Mouse (Mus musculus) limb, embryonic 13.5 days (tissue): ENCODE measurements around the gene Ccnl2. TPM values are rescaled to one million over a fixed set of nuclear protein-coding genes. Genes with fewer than 3 reads are reported as not detected.

Experiments used
- ATAC-seq: fragments of 200-750 bp; cut with Nextera tagmentation; 2 replicates; pipeline ENCODE4 v1.8.0; 2017; ENCODE audit warnings: low read depth, moderate number of reproducible peaks, moderate TSS enrichment; ENCODE audit not compliant: low FRiP score
- H3K27ac ChIP-seq: fragments of 300-500 bp; sonication (generic); 2 replicates; pipeline ENCODE4 v1.5.1; 2015; ENCODE audit warnings: inconsistent platforms, mild to moderate bottlenecking, moderate library complexity
- H3K27me3 ChIP-seq: fragments of 300-500 bp; sonication (generic); 2 replicates; pipeline ENCODE4 v1.6.1; 2015; ENCODE audit warnings: mild to moderate bottlenecking, inconsistent platforms
- H3K36me3 ChIP-seq: fragments of 300-500 bp; sonication (generic); 2 replicates; pipeline ENCODE4 v1.6.1; 2015; ENCODE audit warnings: inconsistent platforms, mild to moderate bottlenecking, moderate library complexity
- H3K4me1 ChIP-seq: fragments of 300-500 bp; sonication (generic); 2 replicates; pipeline ENCODE4 v1.6.1; 2015; ENCODE audit warnings: inconsistent platforms
- H3K4me2 ChIP-seq: fragments of 300-500 bp; sonication (generic); replicated peaks from 2 replicates; pipeline ENCODE4 v1.6.1; 2015; ENCODE audit warnings: inconsistent platforms, mild to moderate bottlenecking, moderate library complexity
- H3K4me3 ChIP-seq: fragments of 300-500 bp; sonication (generic); 2 replicates; pipeline ENCODE4 v1.5.1; 2015; ENCODE audit warnings: moderate library complexity, mild to moderate bottlenecking, inconsistent platforms
- H3K9ac ChIP-seq: fragments of 300-500 bp; sonication (generic); 2 replicates; pipeline ENCODE4 v1.6.1; 2015; ENCODE audit warnings: mild to moderate bottlenecking, inconsistent platforms
- H3K9me3 ChIP-seq: fragments of 300-500 bp; sonication (generic); 2 replicates; pipeline ENCODE4 v1.6.1; 2016; ENCODE audit warnings: inconsistent platforms
- WGBS: fragments of 180-500 bp; shearing (Covaris S2); methylation state at CpG from one replicate; pipeline ENCODE4 v1.1.7; 2015; 5-methylcytosine and 5-hydroxymethylcytosine counted together
- polyA plus RNA-seq: library from polyadenylated mRNA; unstranded; fragments of >200 nt; fragmentation: Nextera tagmentation; extraction: Ambion mirVana; gene quantifications from 2 replicates; pipeline ENCODE4 v1.2.1, GENCODE M21; 2015

Ccnl2 gene
- polyA plus RNA-seq, 1 experiment from 2014 or later: 231 TPM

- no peak overlapping the region for H3K4me3 ChIP-seq
- H3K4me2 ChIP-seq: no peak overlapping the region
- H3K9me3 ChIP-seq: no peaks in the 10 kb centered on the region
- no peaks in the 10 kb centered on the region for H3K36me3 ChIP-seq
- H3K27ac ChIP-seq: no peak overlapping the region
- no peak for ATAC-seq
- H3K27me3 ChIP-seq: peaks cover 5% of the 10 kb centered on the region; the same call in 1 of the 2 replicates
- 66% methylated on average over 24 of the region's 24 CpGs for WGBS
- no peaks in the 10 kb centered on the region for H3K4me1 ChIP-seq
- no peak overlapping the region; the same call in 1 of the 2 replicates for H3K9ac ChIP-seq
These were observed 20.9 kb upstream of the Ccnl2 start for GRCm38 (mm10) chr4:155791240-155791933.

- H3K4me2 ChIP-seq: no peak overlapping the region
- no peak for ATAC-seq
- H3K36me3 ChIP-seq: no peaks in the 10 kb centered on the region
- WGBS: 75% methylated on average over 2 of the region's 2 CpGs
- H3K9ac ChIP-seq: no peak overlapping the region
- no peaks in the 10 kb centered on the region for H3K4me1 ChIP-seq
- H3K4me3 ChIP-seq: no peak overlapping the region
- H3K9me3 ChIP-seq: no peaks in the 10 kb centered on the region
- H3K27ac ChIP-seq: no peak overlapping the region
- peaks cover 5% of the 10 kb centered on the region; the same call in 1 of the 2 replicates for H3K27me3 ChIP-seq
These were observed 18.6 kb upstream of the Ccnl2 start for GRCm38 (mm10) chr4:155793730-155794129.

DNA sequence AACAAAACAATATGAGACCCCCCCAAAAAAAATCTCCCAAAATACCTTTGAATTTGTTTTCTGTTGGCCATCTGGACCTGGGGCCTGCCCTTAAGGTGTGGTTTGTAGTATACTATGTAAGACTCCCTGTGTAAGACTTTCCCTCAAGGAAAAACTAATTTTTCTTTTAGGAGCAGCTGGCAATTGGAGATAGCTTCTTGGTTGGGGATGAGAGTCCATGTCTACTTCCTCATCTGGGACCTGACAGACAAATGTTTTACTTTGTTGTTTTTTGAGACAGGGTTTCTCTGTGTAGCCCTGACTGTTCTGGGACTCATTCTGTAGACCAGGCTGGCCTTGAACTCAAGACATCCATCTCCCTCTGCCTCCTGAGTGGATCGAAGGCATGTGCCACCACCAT is 10.2 kb upstream of the Ccnl2 start:
- Histone ChIP-seq H3K36me3 (peaks cover 19% of the 10 kb centered on the region), H3K4me2 (0 out of 2 replicates have a peak overlapping the region, but pooled peaks have one; percentile 75), H3K4me3 (no peak overlapping the region), H3K27me3 (no peaks in the 10 kb centered on the region), H3K9me3 (no peaks in the 10 kb centered on the region), H3K27ac (no peak overlapping the region), H3K4me1 (peaks cover 19% of the 10 kb centered on the region), H3K9ac (no peak overlapping the region)
- 100% methylated on average over 1 of the region's 1 CpGs for WGBS
- ATAC-seq: no peak

- peak within 1 kb of the TSS; percentile 89 for H3K9ac ChIP-seq
- H3K4me2 ChIP-seq: peak within 1 kb of the TSS; percentile 75
- 9% methylated on average over 12 of the region's 12 CpGs for WGBS
- no peak for ATAC-seq
- H3K27ac ChIP-seq: peak within 1 kb of the TSS; percentile 44; the same call in 1 of the 2 replicates
- H3K27me3 ChIP-seq: no peaks in the 10 kb centered on the region
- peaks cover 19% of the 10 kb centered on the region for H3K4me1 ChIP-seq
- peak within 1 kb of the TSS; percentile 93 for H3K4me3 ChIP-seq
- no peaks in the 10 kb centered on the region for H3K9me3 ChIP-seq
- peaks cover 27% of the 10 kb centered on the region for H3K36me3 ChIP-seq
These were observed 9.4 kb upstream of the Ccnl2 start, which contains the start of gene Mrpl20 for GRCm38 (mm10) chr4:155802741-155803339. TSS of gene Mrpl20 (plus strand) at chr4:155802878.

- WGBS: 0% methylated on average over 53 of the region's 58 CpGs
- peak; percentile 97 for ATAC-seq
- peaks cover 33% of the 10 kb centered on the region for H3K36me3 ChIP-seq
- no peaks in the 10 kb centered on the region for H3K9me3 ChIP-seq
- H3K4me2 ChIP-seq: peak overlapping the region; percentile 75
- H3K9ac ChIP-seq: peak overlapping the region; percentile 89
- H3K27ac ChIP-seq: peak overlapping the region; percentile 44; the same call in 1 of the 2 replicates
- no peaks in the 10 kb centered on the region for H3K27me3 ChIP-seq
- peaks cover 19% of the 10 kb centered on the region for H3K4me1 ChIP-seq
- H3K4me3 ChIP-seq: peak overlapping the region; percentile 93
These were observed 8.8 kb upstream of the Ccnl2 start for GRCm38 (mm10) chr4:155803340-155804041.

- Histone ChIP-seq H3K36me3 (peaks cover 60% of the 10 kb centered on the region), H3K27me3 (no peaks in the 10 kb centered on the region), H3K4me1 (peaks cover 19% of the 10 kb centered on the region), H3K27ac (no peak overlapping the region), H3K4me2 (no peak overlapping the region), H3K9me3 (no peaks in the 10 kb centered on the region), H3K4me3 (no peak overlapping the region), H3K9ac (no peak overlapping the region)
- WGBS: 87% methylated on average over 3 of the region's 3 CpGs
- ATAC-seq: no peak
These were observed 4.4 kb upstream of the Ccnl2 start for GRCm38 (mm10) chr4:155807841-155808240.

GRCm38 (mm10) chr4:155812665-155813181 is 434 bp downstream of the Ccnl2 start:
- Histone ChIP-seq H3K27me3 (no peaks in the 10 kb centered on the region), H3K36me3 (peaks cover 74% of the 10 kb centered on the region)
- under 1% methylated on average over 48 of the region's 49 CpGs for WGBS

DNA sequence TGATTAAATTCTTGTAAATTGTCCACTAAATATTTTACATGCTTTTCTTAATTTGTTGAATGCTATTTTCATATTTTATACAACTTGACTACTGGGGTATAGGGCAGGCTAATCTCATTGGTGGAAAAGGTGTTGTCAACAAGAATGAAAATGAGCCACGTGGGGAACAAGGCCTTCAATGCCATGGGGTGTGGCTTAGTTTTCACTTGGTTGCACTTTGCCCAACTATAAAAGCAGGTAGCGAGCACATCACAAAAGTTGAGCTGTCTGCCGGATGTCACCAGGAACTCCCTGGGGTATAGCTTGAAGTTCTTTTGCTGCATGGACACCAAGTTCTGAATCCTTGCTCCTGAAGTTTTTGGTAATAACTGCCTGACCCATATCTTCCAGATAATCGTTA is 5.2 kb downstream of the Ccnl2 start:
- no peak for ATAC-seq
- Histone ChIP-seq H3K27me3 (no peaks in the 10 kb centered on the region), H3K27ac (no peak overlapping the region), H3K4me1 (peaks cover 14% of the 10 kb centered on the region), H3K4me2 (no peak overlapping the region), H3K9ac (no peak overlapping the region), H3K4me3 (no peak overlapping the region), H3K9me3 (no peaks in the 10 kb centered on the region), H3K36me3 (peaks cover 86% of the 10 kb centered on the region)
- 84% methylated on average over 4 of the region's 4 CpGs for WGBS

More at GRCm38 (mm10) chr4:155812665-155813181, 434 bp downstream of the Ccnl2 start:
- peak overlapping the region; percentile 100 for H3K4me3 ChIP-seq
- H3K9ac ChIP-seq: peak overlapping the region; percentile 100
- H3K4me2 ChIP-seq: peak overlapping the region; percentile 95
- H3K4me1 ChIP-seq: peaks cover 17% of the 10 kb centered on the region
- peak overlapping the region; percentile 82 for H3K27ac ChIP-seq
- ATAC-seq: peak; percentile 30
- H3K9me3 ChIP-seq: no peaks in the 10 kb centered on the region

GRCm38 (mm10) chr4:155821025-155821424 is 8.7 kb downstream of the Ccnl2 start:
- Histone ChIP-seq H3K9ac (no peak overlapping the region), H3K27ac (no peak overlapping the region), H3K4me1 (no peaks in the 10 kb centered on the region), H3K27me3 (no peaks in the 10 kb centered on the region), H3K36me3 (peaks cover 93% of the 10 kb centered on the region), H3K4me3 (no peak overlapping the region), H3K9me3 (no peaks in the 10 kb centered on the region), H3K4me2 (no peak overlapping the region)
- ATAC-seq: no peak
- WGBS: 84% methylated on average over 7 of the region's 7 CpGs

GRCm38 (mm10) chr4:155823443-155823842 is 11.2 kb downstream of the Ccnl2 start:
- Histone ChIP-seq H3K27ac (no peak overlapping the region), H3K4me2 (no peak overlapping the region), H3K4me3 (no peak overlapping the region), H3K27me3 (no peaks in the 10 kb centered on the region), H3K9me3 (no peaks in the 10 kb centered on the region), H3K9ac (no peak overlapping the region), H3K36me3 (peaks cover 89% of the 10 kb centered on the region), H3K4me1 (no peaks in the 10 kb centered on the region)
- ATAC-seq: no peak
- WGBS: 93% methylated on average over 16 of the region's 16 CpGs

- H3K4me2 ChIP-seq: no peak overlapping the region
- H3K9me3 ChIP-seq: no peaks in the 10 kb centered on the region
- 98% methylated on average over 4 of the region's 4 CpGs for WGBS
- no peak for ATAC-seq
- no peak overlapping the region for H3K4me3 ChIP-seq
- no peak overlapping the region for H3K9ac ChIP-seq
- no peak overlapping the region for H3K27ac ChIP-seq
- peaks cover 27% of the 10 kb centered on the region for H3K4me1 ChIP-seq
- no peaks in the 10 kb centered on the region for H3K27me3 ChIP-seq
- H3K36me3 ChIP-seq: peaks cover 36% of the 10 kb centered on the region
These were observed 17.6 kb downstream of the Ccnl2 start for GRCm38 (mm10) chr4:155829866-155830265.

DNA sequence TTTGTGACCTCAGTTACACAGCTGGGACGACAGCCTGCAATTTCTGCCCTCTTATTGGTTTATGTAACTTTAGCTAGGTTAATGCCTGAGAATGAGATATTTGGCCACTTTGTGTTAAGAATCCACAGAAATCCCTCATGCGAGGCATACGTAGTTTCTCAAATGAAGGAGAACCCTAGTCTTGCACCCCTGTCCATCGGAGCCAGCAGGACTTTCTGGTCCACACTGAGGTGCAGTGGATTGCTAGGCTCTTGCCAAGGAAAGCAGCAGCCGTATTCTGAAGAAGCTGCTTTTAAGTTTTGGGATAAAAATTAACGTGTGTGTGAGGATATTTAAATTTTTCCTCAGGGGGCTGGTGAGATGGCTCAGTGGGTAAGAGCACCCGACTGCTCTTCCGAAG is 18.3 kb downstream of the Ccnl2 start:
- Histone ChIP-seq H3K9ac (no peak overlapping the region; the same call in 1 of the 2 replicates), H3K4me2 (peak overlapping the region; percentile 97), H3K9me3 (no peaks in the 10 kb centered on the region), H3K27me3 (no peaks in the 10 kb centered on the region), H3K27ac (no peak overlapping the region), H3K36me3 (peaks cover 30% of the 10 kb centered on the region), H3K4me3 (peak overlapping the region; percentile 92), H3K4me1 (peaks cover 27% of the 10 kb centered on the region)
- ATAC-seq: no peak
- WGBS: 55% methylated on average over 8 of the region's 8 CpGs
